Mouse (Mus musculus) cerebellum, adult 2 months (tissue): ENCODE measurements around the gene Rnf207.

Source experiments
- CTCF ChIP-seq: fragments of 200-500 bp; IDR thresholded peaks from 2 replicates; pipeline ENCODE4 v1.5.1; 2011; ENCODE audit warnings: low read depth, mild to moderate bottlenecking, control low read depth, low read length, moderate library complexity, borderline replicate concordance; ENCODE audit not compliant: insufficient read depth
- POLR2A ChIP-seq: fragments of 200-500 bp; IDR thresholded peaks from 2 replicates; pipeline ENCODE4 v1.6.1; 2011; ENCODE audit warnings: low read length, control low read depth, borderline replicate concordance; ENCODE audit not compliant: insufficient read depth

GRCm38 (mm10) chr4:152312186-152312585 is 6.6 kb downstream of the Rnf207 start:
- TF ChIP-seq CTCF, result no peak
- no peak for TF ChIP-seq POLR2A
